Mouse (Mus musculus) monocyte, adult 59 days (primary cell): ENCODE measurements around the gene Olfr1507. TPM values are rescaled to one million over a fixed set of nuclear protein-coding genes. Genes with fewer than 3 reads are reported as not detected.

ENCODE experiments used
- total RNA-seq, 2 experiments: library from RNA; stranded (reverse); gene quantifications; one replicate each; pipeline ENCODE4 v1.2.4; 2023

Gene Olfr1507
- total RNA-seq: not detected

DNA sequence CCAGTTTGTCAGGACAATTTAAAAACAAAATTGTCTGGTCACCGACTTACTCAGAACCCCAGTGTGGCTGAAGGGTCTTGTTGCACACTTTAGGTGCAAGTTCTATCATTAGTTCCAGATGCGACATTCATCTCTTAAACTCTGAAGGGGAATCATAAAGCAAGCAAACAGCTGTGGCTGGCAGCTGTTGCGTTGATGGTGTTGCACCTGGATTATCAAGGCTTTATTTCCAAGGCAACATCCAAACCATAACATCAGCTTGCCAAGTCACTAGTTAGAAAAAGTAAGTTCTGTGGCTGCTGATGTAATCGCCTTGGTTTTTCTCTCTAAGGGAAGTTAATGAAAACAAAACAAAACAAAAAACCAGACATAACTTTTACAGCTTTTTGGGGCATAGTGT is at the start of gene Olfr1507:
Gene Olfr1507, minus strand, starts transcription at position 234 of the 400 bp plus-strand sequence.

DNA sequence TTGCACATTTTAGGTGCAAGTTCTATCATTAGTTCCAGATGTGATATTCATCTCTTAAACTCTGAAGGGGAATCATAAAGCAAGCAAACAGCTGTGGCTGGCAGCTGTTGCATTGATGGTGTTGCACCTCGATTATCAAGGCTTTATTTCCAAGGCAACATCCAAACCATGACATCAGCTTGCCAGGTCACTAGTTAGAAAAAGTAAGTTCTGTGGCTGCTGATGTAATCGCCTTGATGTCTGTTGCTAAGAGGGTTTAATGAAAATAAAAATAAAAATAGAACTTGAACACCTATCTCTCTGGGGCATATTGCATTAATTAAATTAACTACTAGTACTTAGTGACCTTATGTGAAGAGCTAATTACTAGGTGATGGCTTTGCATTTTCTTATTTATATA is 28.2 kb downstream of the Olfr1507 start, which contains the start of gene Olfr1508:
Gene Olfr1508, minus strand, starts transcription at position 101 of the 400 bp plus-strand sequence.

DNA sequence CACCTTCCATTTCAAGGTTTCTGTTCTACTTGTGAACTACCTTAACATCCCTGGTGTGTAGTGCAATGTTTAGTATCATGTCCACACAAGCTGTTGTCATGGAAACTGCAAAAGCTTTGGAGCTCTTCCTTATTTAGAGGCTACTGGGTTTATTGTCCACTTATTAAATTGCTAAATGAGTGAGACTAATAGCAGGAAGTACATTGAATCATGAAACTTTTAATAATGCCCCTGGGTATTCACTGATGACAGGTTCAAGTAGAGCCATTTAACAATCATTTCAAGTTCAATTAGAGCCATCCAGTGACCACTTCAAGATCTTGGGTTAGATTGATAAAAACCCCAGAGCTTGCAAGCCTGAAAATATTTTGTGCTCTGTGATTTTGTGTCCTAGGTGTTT is 52.9 kb downstream of the Olfr1507 start, which contains the start of gene Olfr1509:
Gene Olfr1509, plus strand, starts transcription at position 301 of the 400 bp plus-strand sequence.

Other genes with a start within 250 kb of the Olfr1507 start
- 100 to 1,000 TPM; 135 to 144 TPM for gene Chd8, start 238.0 kb downstream of the Olfr1507 start, total RNA-seq
- gene Tox4, start 216.6 kb downstream of the Olfr1507 start, total RNA-seq: 100 to 1,000 TPM in 1 of 2 experiments, 10 to 100 TPM in 1; 89.5 to 107 TPM
- 1 to 10 TPM; 8.5 to 10.0 TPM for gene Rab2b, start 216.2 kb downstream of the Olfr1507 start, total RNA-seq
- 10 to 100 TPM; 38.2 to 51.9 TPM for gene Mettl3, start 190.6 kb downstream of the Olfr1507 start, total RNA-seq
- 1 to 10 TPM; 3.1 to 3.7 TPM for gene Sall2, start 167.0 kb downstream of the Olfr1507 start, total RNA-seq
- not detected for gene Olfr1513, start 139.3 kb downstream of the Olfr1507 start, total RNA-seq
- gene Olfr1512, start 116.6 kb downstream of the Olfr1507 start, total RNA-seq: not detected
- gene Olfr1511, start 98.4 kb downstream of the Olfr1507 start, total RNA-seq: not detected
- gene Olfr1510, start 81.4 kb downstream of the Olfr1507 start, total RNA-seq: not detected
- not detected for gene Olfr1509, start 52.8 kb downstream of the Olfr1507 start, total RNA-seq
- not detected for gene Olfr1508, start 28.3 kb downstream of the Olfr1507 start, total RNA-seq